Mouse (Mus musculus) erythroblast, embryonic 14.5 days (primary cell): Measurements from ENCODE around the gene Gm20920. TPM values are rescaled to one million over a fixed set of nuclear protein-coding genes. Genes with fewer than 3 reads are reported as not detected.
"Not testable (repeated sequence)": the region's sequence is repeated elsewhere in the genome, so short reads cannot be mapped to it uniquely, and the experiment has no call there.

Experiments
- H3K27me3 ChIP-seq: 2 replicates; pipeline ENCODE4 v1.6.1; 2012; ENCODE audit warnings: inconsistent platforms; ENCODE audit not compliant: control insufficient read depth
- H3K36me3 ChIP-seq: 2 replicates; pipeline ENCODE4 v1.6.1; 2012; ENCODE audit warnings: mild to moderate bottlenecking, inconsistent platforms; ENCODE audit not compliant: control insufficient read depth
- H3K4me1 ChIP-seq: 2 replicates; pipeline ENCODE4 v1.6.1; 2012; ENCODE audit warnings: inconsistent platforms; ENCODE audit not compliant: control insufficient read depth
- H3K4me3 ChIP-seq: replicated peaks from 2 replicates; pipeline ENCODE3; 2012; ENCODE audit warnings: moderate library complexity, mild to moderate bottlenecking, inconsistent platforms
- H3K9me3 ChIP-seq: 2 replicates; pipeline ENCODE4 v1.6.1; 2012; ENCODE audit warnings: low read length, inconsistent platforms, mixed read lengths; ENCODE audit not compliant: control insufficient read depth
- polyA plus RNA-seq: library from polyadenylated mRNA; stranded (reverse); fragments of >175 nt; gene quantifications from 2 replicates; pipeline ENCODE4 v1.2.3, GENCODE M21; 2012

The Gm20920 gene
- polyA plus RNA-seq = not detected in 2 replicates

DNA sequence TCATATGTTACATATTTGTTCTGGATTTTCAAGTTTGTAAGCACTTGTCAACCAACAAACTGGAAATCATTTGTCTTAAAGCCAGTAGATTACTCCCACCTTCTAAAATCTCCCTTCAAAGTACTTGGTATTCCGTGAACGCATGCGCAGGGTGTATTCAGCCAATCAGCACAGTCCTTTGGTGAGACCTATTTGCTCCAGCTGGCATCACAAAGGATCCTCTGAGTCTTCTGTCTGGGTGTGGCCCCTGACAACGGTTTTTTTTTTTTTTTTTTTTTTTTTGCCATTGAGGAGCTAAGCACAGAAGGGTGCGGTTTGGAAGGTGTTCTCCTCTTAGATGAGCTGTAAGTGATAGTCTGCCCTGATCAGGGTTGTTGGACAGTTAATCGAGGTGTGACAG is at the start of gene Gm20920:
Gene Gm20920 (plus strand): TSS at position 301 of the 400 bp plus-strand sequence.
- H3K36me3 ChIP-seq, H3K9me3 ChIP-seq, H3K27me3 ChIP-seq, H3K4me1 ChIP-seq, H3K4me3 ChIP-seq: not testable (repeated sequence)
